Mouse (Mus musculus) cerebellum, adult 8-10 months (tissue): ENCODE results near the gene Ppp1r32.

Experiments used
- DNase-seq: peaks from one replicate; pipeline ENCODE4 v3.0.0; 2022

Gene Ppp1r32

GRCm38 (mm10) chr19:10457484-10457800 lies 25.3 kb downstream of the Ppp1r32 start:
- DNase-seq: no peak

GRCm38 (mm10) chr19:10456752-10457483 lies 25.8 kb downstream of the Ppp1r32 start, which contains the start of gene Lrrc10b:
Lrrc10b (minus strand) TSS chr19:10457473.
- no peak for DNase-seq

GRCm38 (mm10) chr19:10455437-10455806 lies 27.3 kb downstream of the Ppp1r32 start:
- no peak for DNase-seq

- no peak for DNase-seq
Observed at GRCm38 (mm10) chr19:10454718-10455436, 27.9 kb downstream of the Ppp1r32 start.

GRCm38 (mm10) chr19:10449708-10450107 lies 33.0 kb downstream of the Ppp1r32 start:
- DNase-seq: peak; percentile 68

- no peak for DNase-seq
Observed at GRCm38 (mm10) chr19:10449190-10449589, 33.5 kb downstream of the Ppp1r32 start.

GRCm38 (mm10) chr19:10448275-10448674 lies 34.5 kb downstream of the Ppp1r32 start:
- no peak for DNase-seq

- no peak for DNase-seq
Observed at GRCm38 (mm10) chr19:10444685-10445369, 37.9 kb downstream of the Ppp1r32 start.

- DNase-seq: no peak
Observed at GRCm38 (mm10) chr19:10437521-10437920, 45.2 kb downstream of the Ppp1r32 start.

- no peak for DNase-seq
Observed at GRCm38 (mm10) chr19:10436726-10437125, 46.0 kb downstream of the Ppp1r32 start.

GRCm38 (mm10) chr19:10435908-10436307 lies 46.8 kb downstream of the Ppp1r32 start:
- peak; percentile 85 for DNase-seq

- no peak for DNase-seq
Observed at GRCm38 (mm10) chr19:10434927-10435326, 47.8 kb downstream of the Ppp1r32 start.

- DNase-seq: peak; percentile 28
Observed at GRCm38 (mm10) chr19:10433879-10434540, 48.7 kb downstream of the Ppp1r32 start.

GRCm38 (mm10) chr19:10433225-10433624 lies 49.5 kb downstream of the Ppp1r32 start:
- DNase-seq: no peak

GRCm38 (mm10) chr19:10431841-10432240 lies 50.9 kb downstream of the Ppp1r32 start:
- DNase-seq: peak; percentile 26

GRCm38 (mm10) chr19:10431410-10431809 lies 51.3 kb downstream of the Ppp1r32 start:
- DNase-seq: no peak

GRCm38 (mm10) chr19:10429371-10429770 lies 53.4 kb downstream of the Ppp1r32 start:
- peak; percentile 46 for DNase-seq

- no peak for DNase-seq
Observed at GRCm38 (mm10) chr19:10427431-10427830, 55.3 kb downstream of the Ppp1r32 start.

GRCm38 (mm10) chr19:10426793-10427192 lies 55.9 kb downstream of the Ppp1r32 start:
- DNase-seq: no peak

- no peak for DNase-seq
Observed at GRCm38 (mm10) chr19:10426312-10426711, 56.4 kb downstream of the Ppp1r32 start.

GRCm38 (mm10) chr19:10425484-10426270 lies 57.1 kb downstream of the Ppp1r32 start:
- peak; percentile 27 for DNase-seq

- no peak for DNase-seq
Observed at GRCm38 (mm10) chr19:10424751-10425150, 58.0 kb downstream of the Ppp1r32 start.
